Mouse (Mus musculus) spleen, postnatal 36 days (tissue): ENCODE data around the gene Ilvbl.
"Not testable (repeated sequence)": the region's sequence is repeated elsewhere in the genome, so short reads cannot be mapped to it uniquely, and the experiment has no call there.

Source experiments
- DNase-seq, 2 experiments: peaks; one replicate each; pipeline ENCODE4 v3.0.0; 2022; ENCODE audit warnings: low spot score in 2 of 2, mixed read lengths in 1 of 2

Ilvbl gene

DNA sequence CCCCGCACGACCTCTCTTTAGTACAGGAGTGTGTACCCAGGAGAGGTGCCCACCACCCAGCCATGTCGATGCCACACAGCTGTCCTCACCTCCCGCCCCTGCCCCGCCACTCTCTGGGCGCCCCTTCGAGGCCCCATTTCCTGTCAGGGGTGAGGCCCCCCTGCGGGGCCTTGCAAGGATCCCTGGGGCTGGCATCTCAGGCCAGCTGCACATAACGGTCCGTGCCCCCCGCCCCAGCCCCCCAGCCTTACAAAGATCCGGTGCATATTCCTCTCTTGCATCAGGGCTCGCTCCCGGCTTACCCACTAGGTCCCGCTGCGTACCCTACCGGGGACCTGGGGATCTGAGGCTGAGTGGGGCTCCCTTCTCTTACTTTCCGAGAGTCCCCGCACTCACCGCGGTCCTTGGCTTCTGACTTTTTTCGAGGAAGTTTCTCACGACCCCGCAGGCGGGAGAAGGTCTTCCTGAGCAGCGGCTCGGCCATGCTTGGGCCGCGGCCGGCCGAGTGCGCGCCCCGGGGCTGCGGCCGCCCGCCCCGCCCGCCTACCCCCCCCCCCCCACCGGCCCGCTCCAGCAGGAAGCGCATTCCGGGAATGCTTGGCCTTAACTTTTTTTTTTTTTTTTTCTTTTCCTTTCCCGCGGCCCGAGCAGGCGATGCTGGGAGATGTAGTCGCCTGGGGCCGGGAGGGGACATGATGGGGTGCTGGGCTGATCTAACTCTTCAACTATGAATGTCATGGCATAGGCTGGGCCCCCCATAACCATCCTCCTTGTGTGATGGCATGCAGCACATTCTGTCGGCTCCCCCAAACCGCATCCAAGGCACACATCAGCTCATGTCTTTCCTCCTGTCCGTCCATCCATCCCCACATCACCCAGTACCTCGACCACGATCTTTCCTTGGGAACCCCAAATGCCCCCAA lies 17.5 kb downstream of the Ilvbl start, which contains the start of gene Syde1:
TSS of gene Syde1 (minus strand) at position 559 of the 923 bp plus-strand sequence.
- DNase-seq: peak in 1 of 2 experiments; percentile 30

DNA sequence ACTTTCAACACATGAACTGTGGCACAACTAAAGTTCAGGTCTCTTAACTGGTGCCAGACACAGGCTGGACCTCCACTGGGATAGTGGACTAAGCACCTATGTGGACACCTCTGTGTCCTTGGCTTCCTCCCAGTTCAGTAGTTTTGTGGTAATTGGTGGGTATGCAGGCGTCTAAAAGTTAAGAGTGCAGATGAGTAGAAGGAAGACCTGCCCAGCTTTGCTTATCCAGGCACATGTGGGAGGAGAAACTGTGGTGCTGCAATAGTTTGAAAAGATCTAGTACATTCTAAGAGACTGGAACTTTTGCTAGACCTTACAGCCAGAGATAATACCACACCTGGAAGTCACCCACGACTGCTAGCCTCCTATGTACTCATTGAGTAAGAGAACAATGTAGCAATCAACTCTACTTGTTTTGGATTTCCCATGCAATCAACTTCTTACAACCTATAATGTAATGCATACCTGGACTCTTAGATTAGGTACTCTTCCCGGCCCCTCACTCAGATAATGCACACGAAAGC lies 18.8 kb downstream of the Ilvbl start:
- DNase-seq: no peak

DNA sequence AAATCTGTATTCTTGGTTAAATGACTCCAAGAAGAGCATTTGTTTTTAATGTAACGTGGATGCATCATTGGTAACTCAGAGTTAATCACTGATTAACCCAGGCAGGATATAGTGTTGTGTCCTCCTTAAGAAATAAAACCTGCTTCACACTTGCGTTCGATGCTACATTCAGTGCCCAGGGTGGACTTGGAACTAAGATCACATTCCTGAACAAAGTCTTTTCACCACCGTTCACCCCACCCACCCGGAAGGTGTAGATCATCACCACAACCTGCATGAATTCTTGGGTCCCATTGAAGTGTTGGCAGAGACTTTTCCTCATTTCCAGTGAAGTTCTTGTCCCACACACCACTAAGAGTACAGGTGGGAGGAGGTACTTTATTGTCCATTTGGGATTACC lies 19.6 kb downstream of the Ilvbl start:
- no peak for DNase-seq

DNA sequence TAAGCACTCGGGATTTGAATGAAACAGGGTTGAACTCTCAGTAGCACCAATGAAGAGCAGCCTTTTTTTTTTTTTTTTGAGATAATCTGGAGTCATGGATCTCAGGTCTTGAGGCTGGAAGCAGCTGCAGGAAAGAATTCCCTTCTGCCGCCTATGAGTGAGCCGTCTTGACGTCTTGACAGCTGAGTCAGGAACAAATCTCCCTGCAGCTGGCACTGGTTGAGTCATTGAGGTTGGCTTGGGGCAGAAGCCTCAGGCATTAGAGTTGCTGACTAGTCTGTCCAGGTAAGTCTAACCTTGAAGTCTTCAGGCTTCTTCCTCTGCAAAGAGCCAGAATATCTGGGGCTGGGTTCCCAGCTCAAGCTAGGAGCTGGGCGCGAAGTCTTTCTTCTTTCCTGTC lies 20.0 kb downstream of the Ilvbl start:
- DNase-seq: no peak

DNA sequence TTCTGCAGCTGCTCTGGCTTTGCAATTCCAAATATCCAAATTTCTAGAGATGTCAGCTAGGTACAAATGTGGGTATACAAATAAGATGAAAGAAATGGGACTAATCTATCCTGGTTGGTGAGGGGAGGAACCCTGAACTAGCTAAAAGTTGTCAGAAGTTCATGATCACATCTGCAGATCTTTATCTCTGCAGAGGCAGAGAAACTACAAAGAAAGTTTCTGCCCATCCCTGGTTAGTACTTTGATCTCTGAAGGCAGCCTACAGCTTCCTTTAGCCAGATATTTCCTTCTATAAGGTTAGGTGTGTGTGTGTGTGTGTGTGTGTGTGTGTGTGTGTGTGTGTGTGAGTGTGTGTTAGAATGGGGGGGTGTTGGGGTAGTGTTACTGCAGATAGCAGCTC lies 20.4 kb downstream of the Ilvbl start:
- no peak for DNase-seq

DNA sequence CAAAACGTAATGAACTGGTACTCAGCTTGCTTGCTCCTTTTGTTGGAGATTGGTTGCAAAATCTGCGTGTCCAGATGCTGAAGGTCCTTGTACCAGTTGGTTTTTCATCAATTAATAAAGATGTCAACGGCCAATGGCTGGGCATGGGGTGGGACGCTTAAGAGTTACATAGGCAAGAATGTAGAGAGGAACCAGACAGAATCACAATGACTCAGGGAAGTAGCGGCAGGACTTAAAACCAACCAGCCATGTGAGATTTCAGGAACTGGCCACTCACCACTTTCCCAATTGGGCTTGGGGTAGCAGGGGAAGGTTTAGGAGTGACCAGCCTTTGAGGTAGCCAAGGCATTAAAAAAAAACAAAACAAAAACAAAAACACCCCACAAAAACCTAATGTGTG lies 25.7 kb downstream of the Ilvbl start:
- DNase-seq: no peak

DNA sequence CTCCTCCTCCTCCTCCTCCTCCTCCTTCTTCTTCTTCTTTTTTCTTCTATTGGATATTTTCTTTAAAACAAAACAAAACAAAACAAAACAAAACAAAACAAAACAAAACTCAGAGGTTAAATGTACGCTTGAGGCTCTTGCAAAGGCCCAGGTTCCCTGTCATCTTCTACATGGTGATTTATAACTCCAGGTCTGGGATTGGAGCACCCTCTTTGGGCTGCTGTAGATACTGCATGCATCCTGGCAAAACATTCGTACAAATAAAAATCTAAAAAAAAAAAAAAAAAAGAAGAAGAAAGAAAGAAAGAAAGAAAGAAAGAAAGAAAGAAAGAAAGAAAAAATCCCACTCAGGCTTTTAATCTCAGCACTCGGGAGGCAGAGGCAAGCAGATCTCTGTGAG lies 30.9 kb downstream of the Ilvbl start:
- peak in 1 of 2 experiments; percentile 20 for DNase-seq

DNA sequence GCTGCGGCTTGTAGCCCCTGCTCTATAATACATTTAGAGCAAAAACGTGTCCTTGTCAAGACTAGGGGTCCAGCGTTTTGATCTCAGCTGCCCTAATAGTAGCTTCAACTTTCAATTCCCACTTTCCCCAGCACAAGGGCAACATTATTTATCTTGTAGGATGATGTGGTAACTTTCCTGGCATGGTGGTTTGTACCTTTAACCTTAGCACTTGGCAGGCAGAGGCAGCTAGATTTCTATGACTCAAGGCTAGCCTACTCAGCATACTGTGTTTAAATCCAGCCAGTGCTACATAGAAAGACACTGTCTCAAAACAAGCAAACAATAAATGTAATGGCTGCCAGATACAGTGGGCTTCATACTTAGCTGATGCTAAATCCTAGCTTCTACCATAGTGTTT lies 33.5 kb downstream of the Ilvbl start:
- DNase-seq: no peak

DNA sequence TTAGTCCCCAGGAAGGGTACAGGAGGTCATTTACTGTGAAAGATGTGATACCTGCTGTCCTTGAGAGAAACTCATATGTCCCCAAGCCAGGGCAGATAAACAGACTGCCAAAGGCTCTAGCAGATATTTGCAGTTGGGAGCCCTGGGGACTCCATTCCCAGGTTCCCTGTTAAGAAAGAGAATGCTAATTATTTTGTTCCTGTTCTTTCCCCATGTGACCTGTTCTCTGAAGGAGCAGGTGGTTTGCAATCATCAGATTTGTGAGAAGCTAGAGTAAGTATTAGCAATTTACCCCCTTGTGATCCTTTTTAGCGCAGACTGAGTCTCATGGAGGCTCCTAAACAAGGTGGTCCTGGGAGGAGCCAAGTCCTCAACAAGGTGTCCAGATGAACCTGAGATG lies 43.8 kb downstream of the Ilvbl start, which contains the start of gene Olfr1357:
TSS of gene Olfr1357 (minus strand) at position 101 of the 400 bp plus-strand sequence.
- no peak for DNase-seq

DNA sequence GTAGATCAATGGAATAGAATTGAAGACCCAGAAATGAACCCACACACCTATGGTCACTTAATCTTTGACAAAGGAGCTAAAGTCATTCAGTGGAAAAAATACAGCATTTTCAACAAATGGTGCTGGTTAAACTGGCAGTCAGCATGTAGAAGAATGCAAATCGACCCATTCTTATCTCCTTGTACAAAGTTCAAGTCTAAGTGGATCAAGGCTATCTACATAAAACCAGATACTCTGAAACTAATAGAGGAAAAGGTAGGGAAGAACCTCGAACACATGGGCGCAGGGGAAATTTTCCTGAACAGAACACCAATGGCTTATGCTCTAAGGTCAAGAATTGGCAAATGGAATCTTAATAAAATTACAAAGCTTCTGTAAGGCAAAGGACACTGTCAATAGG lies 49.0 kb downstream of the Ilvbl start:
- DNase-seq: not testable (repeated sequence)

DNA sequence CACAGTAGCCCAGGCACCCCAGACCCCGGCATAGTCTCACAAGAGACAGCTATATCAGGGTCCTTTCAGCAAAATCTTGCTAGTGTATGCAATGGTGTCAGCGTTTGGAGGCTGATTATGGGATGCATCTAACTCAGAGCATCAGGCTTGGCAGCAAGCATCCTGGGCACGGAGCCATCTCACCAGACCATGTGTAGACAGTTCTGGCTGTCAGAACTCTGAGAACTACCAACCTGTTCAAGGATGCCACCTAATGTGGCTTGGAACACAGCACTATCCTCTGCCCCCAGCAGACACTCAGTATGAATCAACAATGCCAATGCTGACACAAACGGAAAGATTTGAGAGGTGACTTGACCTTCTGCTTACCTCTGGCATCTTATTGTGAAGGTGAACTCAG lies 56.0 kb downstream of the Ilvbl start:
- no peak for DNase-seq

DNA sequence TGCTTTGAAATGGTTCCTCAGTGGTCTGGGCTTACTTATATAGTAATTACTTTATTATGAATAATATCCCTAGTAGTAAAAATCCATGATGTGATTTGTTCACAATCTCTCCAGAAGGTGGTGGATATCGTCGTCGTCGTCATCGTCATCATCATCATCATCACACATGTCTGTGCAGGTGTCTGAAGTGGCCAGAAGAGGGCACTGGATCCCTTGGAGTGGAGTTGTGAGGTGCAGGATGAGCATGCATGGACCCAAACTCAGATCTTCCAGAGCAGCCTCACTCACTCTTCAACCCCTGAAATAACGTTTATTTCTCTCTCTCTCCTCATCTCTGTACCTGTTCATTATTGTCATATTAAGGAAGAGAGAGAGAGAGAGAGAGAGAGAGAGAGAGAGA lies 58.2 kb downstream of the Ilvbl start:
- DNase-seq: no peak
